ENCODE assay signal across 27 mouse cellular contexts in the genomic region with DNA sequence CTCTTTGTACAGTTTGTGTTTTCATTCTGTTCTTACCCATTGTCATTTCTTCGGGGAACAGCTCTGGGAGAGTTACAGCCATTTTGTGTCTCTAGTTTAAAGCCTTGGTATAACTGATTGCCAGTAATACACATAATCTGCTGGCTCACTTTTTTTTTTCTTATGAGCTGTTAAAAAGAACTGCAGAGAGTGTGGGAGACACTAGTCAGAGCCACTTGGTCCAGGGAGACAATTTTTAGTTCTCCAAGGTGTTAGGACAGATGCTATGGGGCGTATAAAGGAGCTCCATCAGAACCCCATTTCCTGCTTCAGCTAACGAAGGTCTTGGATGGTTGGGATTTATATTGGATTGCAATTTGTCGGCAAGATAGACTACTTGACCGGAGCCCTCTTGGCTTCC.
A peak's percentile ranks its signal among the peaks of the same experiment; 100 is the strongest.
DNase-seq lines count a peak whose midpoint lies in the region; ATAC-seq and TF ChIP-seq lines count a peak whose summit lies in the region.
"Had no signal": no experiment of that assay in that cellular context is flagged by ENCODE, and none has a peak within 500 bp of the region (broad histone marks: within the 10 kb centered on the region; RNA-seq: fewer than 3 reads in every experiment).

No protein-coding gene starts in this region.

- no peak for ATAC-seq in hindbrain, embryonic 14.5 days (ENCODE audit: low FRiP score)
- no peak for ATAC-seq in hindbrain, postnatal 0 days
- ATAC-seq in midbrain, embryonic 11.5 days (ENCODE audit: low FRiP score) = no peak
- ATAC-seq in midbrain, embryonic 14.5 days (ENCODE audit: low FRiP score, low TSS enrichment) = no peak
- ATAC-seq: CD4-positive, CD25-positive, alpha-beta regulatory T cell, adult 4 months; forebrain, embryonic 13.5 days; intestine, embryonic 16.5 days had no signal

- peaks cover 7% of the 10 kb centered on the region; the same call in 1 of the 2 replicates for H3K4me1 ChIP-seq in hindbrain, embryonic 14.5 days (replicated peaks; ENCODE audit: control insufficient read depth, insufficient read depth, low read length)
- H3K4me1 ChIP-seq in hindbrain, postnatal 0 days (ENCODE audit: insufficient read depth, low read length) = no peaks in the 10 kb centered on the region
- H3K4me1 ChIP-seq in midbrain, embryonic 11.5 days (ENCODE audit: control insufficient read depth, insufficient read depth, low read length) = no peaks in the 10 kb centered on the region
- peaks cover 18% of the 10 kb centered on the region for H3K4me1 ChIP-seq in midbrain, embryonic 10.5 days
- peaks cover 13% of the 10 kb centered on the region for H3K4me1 ChIP-seq in midbrain, embryonic 14.5 days (ENCODE audit: control insufficient read depth, insufficient read depth, low read length)
- H3K4me1 ChIP-seq: forebrain, embryonic 13.5 days; heart, embryonic 13.5 days; limb, embryonic 10.5 days; limb, embryonic 15.5 days had no signal

- no peaks in the 10 kb centered on the region for H3K9me3 ChIP-seq in hindbrain, embryonic 14.5 days (ENCODE audit: control insufficient read depth, low read length)
- no peaks in the 10 kb centered on the region for H3K9me3 ChIP-seq in hindbrain, postnatal 0 days (ENCODE audit: low read length)
- no peaks in the 10 kb centered on the region for H3K9me3 ChIP-seq in midbrain, embryonic 11.5 days (ENCODE audit: control insufficient read depth, low read length)
- H3K9me3 ChIP-seq in midbrain, embryonic 10.5 days (replicated peaks) = 0 out of 2 replicates have a peak, but pooled peaks cover 5% of the 10 kb centered on the region
- H3K9me3 ChIP-seq in midbrain, embryonic 14.5 days (ENCODE audit: control insufficient read depth, low read length) = no peaks in the 10 kb centered on the region
- H3K9me3 ChIP-seq: forebrain, embryonic 13.5 days; limb, embryonic 10.5 days; limb, embryonic 15.5 days had no signal

- H3K4me3 ChIP-seq in hindbrain, embryonic 14.5 days (replicated peaks; ENCODE audit: low read length) = no peak overlapping the region
- no peak overlapping the region for H3K4me3 ChIP-seq in hindbrain, postnatal 0 days (ENCODE audit: low read length)
- no peak overlapping the region for H3K4me3 ChIP-seq in midbrain, embryonic 11.5 days (ENCODE audit: low read depth, low read length)
- no peak overlapping the region for H3K4me3 ChIP-seq in midbrain, embryonic 10.5 days
- no peak overlapping the region for H3K4me3 ChIP-seq in midbrain, embryonic 14.5 days (replicated peaks; ENCODE audit: low read depth, low read length)
- H3K4me3 ChIP-seq: forebrain, embryonic 13.5 days; heart, embryonic 13.5 days; limb, embryonic 10.5 days; limb, embryonic 15.5 days; neural tube, embryonic 13.5 days had no signal

- DNase-seq in hindbrain, embryonic 14.5 days (ENCODE audit: low spot score) = no peak
- no peak for DNase-seq in hindbrain, postnatal 0 days (ENCODE audit: low spot score)
- peak; percentile 37 for DNase-seq in midbrain, embryonic 11.5 days (ENCODE audit: low spot score, missing footprints)
- DNase-seq in midbrain, embryonic 10.5 days (ENCODE audit: low spot score) = no peak
- DNase-seq in midbrain, embryonic 14.5 days = no peak
- DNase-seq in left cerebral cortex, adult 9 months (ENCODE audit: low spot score in 2 of 2) = no peak
- DNase-seq in embryo, embryonic 10 days (ENCODE audit: low spot score) = no peak
- DNase-seq: adrenal gland, postnatal 36 days; cerebellum, adult 2 months; cerebellum, postnatal 14 days; gastrocnemius, postnatal 36 days; heart, postnatal 10 days; kidney, adult 8-10 months; kidney, postnatal 4 days; layer of hippocampus, postnatal 36 days; lung, postnatal 14 days; right cerebral cortex, postnatal 4 days; thymus, postnatal 4 days had no signal

- 0 out of 2 replicates have a peak overlapping the region, but pooled peaks have one; percentile 56 for H3K27ac ChIP-seq in hindbrain, embryonic 14.5 days
- no peak overlapping the region for H3K27ac ChIP-seq in hindbrain, postnatal 0 days
- no peak overlapping the region for H3K27ac ChIP-seq in midbrain, embryonic 11.5 days (ENCODE audit: low read depth, low read length)
- H3K27ac ChIP-seq in midbrain, embryonic 10.5 days (replicated peaks) = no peak overlapping the region
- H3K27ac ChIP-seq in midbrain, embryonic 14.5 days (replicated peaks; ENCODE audit: low read depth, low read length) = peak overlapping the region; percentile 57; the same call in 1 of the 2 replicates
- H3K27ac ChIP-seq: forebrain, embryonic 13.5 days; heart, embryonic 13.5 days; kidney, postnatal 0 days; limb, embryonic 10.5 days; limb, embryonic 15.5 days; liver, embryonic 14.5 days had no signal

- no peaks in the 10 kb centered on the region for H3K27me3 ChIP-seq in hindbrain, embryonic 14.5 days (ENCODE audit: control insufficient read depth, insufficient read depth, low read length)
- no peaks in the 10 kb centered on the region for H3K27me3 ChIP-seq in hindbrain, postnatal 0 days (ENCODE audit: insufficient read depth, low read length)
- no peaks in the 10 kb centered on the region for H3K27me3 ChIP-seq in midbrain, embryonic 11.5 days (ENCODE audit: control insufficient read depth, insufficient read depth, low read length)
- H3K27me3 ChIP-seq in midbrain, embryonic 10.5 days (ENCODE audit: low read depth, poor library complexity, severe bottlenecking) = no peaks in the 10 kb centered on the region
- H3K27me3 ChIP-seq in midbrain, embryonic 14.5 days (ENCODE audit: control insufficient read depth, insufficient read depth, low read length) = no peaks in the 10 kb centered on the region
- H3K27me3 ChIP-seq: forebrain, embryonic 13.5 days; heart, embryonic 13.5 days; limb, embryonic 15.5 days; neural tube, embryonic 13.5 days had no signal

- H3K36me3 ChIP-seq in hindbrain, embryonic 14.5 days (replicated peaks; ENCODE audit: control insufficient read depth, insufficient read depth) = no peaks in the 10 kb centered on the region
- no peaks in the 10 kb centered on the region for H3K36me3 ChIP-seq in hindbrain, postnatal 0 days (ENCODE audit: insufficient read depth, low read length)
- H3K36me3 ChIP-seq in midbrain, embryonic 11.5 days (ENCODE audit: control insufficient read depth, insufficient read depth, low read length) = no peaks in the 10 kb centered on the region
- no peaks in the 10 kb centered on the region for H3K36me3 ChIP-seq in midbrain, embryonic 10.5 days
- no peaks in the 10 kb centered on the region for H3K36me3 ChIP-seq in midbrain, embryonic 14.5 days (ENCODE audit: control insufficient read depth, insufficient read depth, low read length)
- H3K36me3 ChIP-seq: heart, embryonic 13.5 days; limb, embryonic 10.5 days; limb, embryonic 15.5 days; neural tube, embryonic 13.5 days had no signal

- WGBS in hindbrain, embryonic 14.5 days = 90% methylated on average over 5 of the region's 5 CpGs
- WGBS in hindbrain, postnatal 0 days = 93% methylated on average over 5 of the region's 5 CpGs
- WGBS in midbrain, embryonic 11.5 days = 91% methylated on average over 5 of the region's 5 CpGs
- 94% methylated on average over 5 of the region's 5 CpGs for WGBS in midbrain, embryonic 10.5 days
- 94% methylated on average over 5 of the region's 5 CpGs for WGBS in midbrain, embryonic 14.5 days

- no peak overlapping the region; the same call in 1 of the 2 replicates for H3K4me2 ChIP-seq in hindbrain, embryonic 14.5 days (replicated peaks)
- H3K4me2 ChIP-seq in hindbrain, postnatal 0 days (ENCODE audit: low read depth, low read length) = no peak overlapping the region
- H3K4me2 ChIP-seq in midbrain, embryonic 11.5 days = no peak overlapping the region
- H3K4me2 ChIP-seq in midbrain, embryonic 14.5 days (ENCODE audit: low read length) = peak overlapping the region; percentile 11; the same call in 1 of the 2 replicates
- H3K4me2 ChIP-seq: forebrain, embryonic 13.5 days; heart, embryonic 13.5 days; limb, embryonic 15.5 days; neural tube, embryonic 13.5 days had no signal

- no peak overlapping the region for H3K9ac ChIP-seq in hindbrain, embryonic 14.5 days
- no peak overlapping the region for H3K9ac ChIP-seq in hindbrain, postnatal 0 days (replicated peaks; ENCODE audit: low read length)
- H3K9ac ChIP-seq in midbrain, embryonic 11.5 days (ENCODE audit: low read length) = no peak overlapping the region
- no peak overlapping the region for H3K9ac ChIP-seq in midbrain, embryonic 14.5 days (replicated peaks; ENCODE audit: low read length)
- H3K9ac ChIP-seq: forebrain, embryonic 13.5 days; heart, embryonic 13.5 days; limb, embryonic 15.5 days; liver, embryonic 14.5 days; neural tube, embryonic 13.5 days had no signal

- no peak for TF ChIP-seq CTCF in hindbrain, postnatal 0 days (IDR thresholded peaks at IDR 0.05; ENCODE audit: low read depth)

Comparison
In these comparisons a context has a peak if more than half of its experiments do, and no peak if none do; other contexts are left out.
1. H3K27ac ChIP-seq: peak in hindbrain, embryonic 14.5 days (single experiment) and midbrain, embryonic 14.5 days (single experiment); none in hindbrain, postnatal 0 days (single experiment), midbrain, embryonic 11.5 days (single experiment) and midbrain, embryonic 10.5 days (single experiment).